Mouse (Mus musculus) thymus, adult 18-20 months (tissue): ENCODE results near the gene Dok5.
A peak's percentile ranks its signal among the peaks of the same experiment; 100 is the strongest.

ENCODE experiments used
- DNase-seq, 2 experiments: peaks; one replicate each; pipeline ENCODE4 v3.0.0; 2022; ENCODE audit warnings: mixed read lengths in 2 of 2

Dok5 gene

GRCm38 (mm10) chr2:170864043-170864442, 132.4 kb downstream of the Dok5 start:
- DNase-seq = no peak

DNA sequence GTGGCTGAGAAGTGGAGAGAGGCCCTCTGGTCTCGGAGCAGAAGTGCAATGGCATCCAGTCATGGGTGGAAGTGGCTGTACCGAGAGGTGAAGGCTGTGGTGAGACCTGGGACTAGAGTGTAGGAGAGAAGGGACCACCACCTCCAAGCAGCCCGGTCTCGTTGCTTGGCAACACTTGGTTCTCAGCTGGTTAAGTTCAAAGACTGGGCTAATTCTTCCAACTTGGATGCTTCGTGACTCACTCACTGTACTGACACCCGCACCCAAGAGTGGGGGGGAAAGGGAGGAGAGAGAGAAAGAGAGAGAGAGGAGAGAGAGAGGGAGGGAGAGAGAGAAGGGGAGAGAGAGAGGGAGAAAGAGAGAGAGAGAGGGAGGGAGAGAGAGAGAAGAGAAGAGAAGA, 133.2 kb downstream of the Dok5 start:
- DNase-seq = no peak

GRCm38 (mm10) chr2:170870566-170870965, 139.0 kb downstream of the Dok5 start:
- no peak for DNase-seq

GRCm38 (mm10) chr2:170871469-170871868, 139.9 kb downstream of the Dok5 start:
- no peak for DNase-seq

GRCm38 (mm10) chr2:170873382-170873781, 141.8 kb downstream of the Dok5 start:
- DNase-seq = peak in 1 of 2 experiments; percentile 5

DNA sequence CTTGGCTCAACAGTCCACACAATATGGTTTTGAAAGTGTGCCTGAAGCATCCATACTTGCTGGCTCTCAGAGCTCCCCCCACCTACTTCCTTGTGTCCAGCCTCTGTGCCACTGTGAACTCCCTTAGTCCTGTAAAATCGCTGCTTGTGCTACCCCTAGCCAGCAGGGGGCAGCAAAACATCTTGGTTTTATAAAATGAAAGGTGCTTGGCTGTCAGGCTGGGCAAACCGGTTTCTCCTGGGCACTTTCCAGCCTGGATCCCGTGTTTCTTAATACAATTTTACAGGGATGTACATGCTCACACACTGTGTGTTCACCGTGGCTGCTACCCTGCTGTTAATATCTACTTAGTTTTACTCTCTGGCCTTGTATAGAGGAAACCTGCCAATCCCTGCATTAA, 145.9 kb downstream of the Dok5 start:
- peak; percentile 5 to 7 for DNase-seq

GRCm38 (mm10) chr2:170877936-170878335, 146.3 kb downstream of the Dok5 start:
- DNase-seq = no peak

GRCm38 (mm10) chr2:170884209-170884801, 152.7 kb downstream of the Dok5 start:
- DNase-seq = no peak

- DNase-seq = no peak
Measured at GRCm38 (mm10) chr2:170887984-170888383, 156.4 kb downstream of the Dok5 start.

DNA sequence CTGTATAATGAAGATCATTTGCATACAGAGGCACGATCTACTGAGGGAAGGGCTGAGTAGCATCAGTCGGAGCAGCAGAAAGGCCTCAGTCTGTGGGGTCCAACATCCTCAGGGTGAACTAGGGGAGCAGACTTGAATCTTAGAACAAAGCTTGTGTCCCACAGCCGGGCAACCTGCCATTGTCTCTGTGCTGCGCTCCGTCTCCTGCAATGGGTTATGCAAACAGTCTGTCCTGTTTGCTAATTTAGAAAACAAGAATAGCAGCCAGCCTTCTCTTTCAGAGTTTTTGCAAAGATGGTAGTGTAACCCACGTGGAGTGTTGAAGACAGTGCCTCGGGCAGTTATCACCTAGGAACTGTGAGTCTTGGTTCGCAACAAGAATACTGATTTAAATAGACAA, 163.5 kb downstream of the Dok5 start:
- DNase-seq = no peak

GRCm38 (mm10) chr2:170902204-170903028, 170.8 kb downstream of the Dok5 start:
- DNase-seq = no peak

GRCm38 (mm10) chr2:170903029-170903306, 171.4 kb downstream of the Dok5 start:
- no peak for DNase-seq

DNA sequence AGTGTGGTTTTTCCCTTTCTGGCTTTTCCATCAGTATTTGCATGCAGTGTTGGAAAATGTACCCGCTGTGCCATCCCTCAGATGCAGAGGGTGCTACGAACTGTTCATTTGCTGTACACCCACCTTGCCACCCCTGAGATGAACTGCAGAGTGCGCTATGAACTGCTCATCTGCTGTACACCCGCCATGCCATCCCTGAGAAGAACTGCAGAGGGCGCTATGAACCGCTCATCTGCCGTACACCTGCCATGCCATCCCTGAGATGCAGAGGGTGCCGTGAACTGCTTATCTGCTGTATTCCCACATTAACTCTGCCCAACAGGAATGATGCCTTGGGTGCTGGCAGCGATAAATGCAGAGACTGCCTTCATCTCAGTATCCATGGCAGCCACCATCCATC, 171.8 kb downstream of the Dok5 start:
- no peak for DNase-seq

- DNase-seq = no peak
Measured at GRCm38 (mm10) chr2:170912589-170913223, 181.1 kb downstream of the Dok5 start.

GRCm38 (mm10) chr2:170913863-170914262, 182.3 kb downstream of the Dok5 start:
- no peak for DNase-seq

- no peak for DNase-seq
Measured at GRCm38 (mm10) chr2:170915646-170916045, 184.0 kb downstream of the Dok5 start.

DNA sequence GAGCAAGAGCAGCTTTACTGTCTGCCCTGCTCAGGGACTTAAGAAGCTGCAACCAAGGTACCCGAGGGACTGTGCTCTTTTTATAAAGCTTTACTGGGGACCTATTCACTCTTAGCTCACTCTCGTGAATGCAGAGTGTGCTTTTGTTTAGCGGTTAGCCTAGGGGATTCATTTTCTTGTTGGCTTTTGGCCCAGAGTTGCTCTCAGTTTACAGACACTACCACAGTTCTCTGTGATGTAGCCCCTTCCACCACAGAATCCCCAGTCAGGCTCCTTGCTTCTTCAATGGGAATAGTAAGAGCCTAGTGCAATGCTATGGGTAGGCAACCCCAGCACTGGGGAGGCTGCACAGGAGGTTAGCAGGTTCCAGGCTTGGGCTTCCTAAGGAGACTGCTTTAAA, 190.7 kb downstream of the Dok5 start:
- DNase-seq = no peak

GRCm38 (mm10) chr2:170924131-170924530, 192.5 kb downstream of the Dok5 start:
- DNase-seq = no peak

DNA sequence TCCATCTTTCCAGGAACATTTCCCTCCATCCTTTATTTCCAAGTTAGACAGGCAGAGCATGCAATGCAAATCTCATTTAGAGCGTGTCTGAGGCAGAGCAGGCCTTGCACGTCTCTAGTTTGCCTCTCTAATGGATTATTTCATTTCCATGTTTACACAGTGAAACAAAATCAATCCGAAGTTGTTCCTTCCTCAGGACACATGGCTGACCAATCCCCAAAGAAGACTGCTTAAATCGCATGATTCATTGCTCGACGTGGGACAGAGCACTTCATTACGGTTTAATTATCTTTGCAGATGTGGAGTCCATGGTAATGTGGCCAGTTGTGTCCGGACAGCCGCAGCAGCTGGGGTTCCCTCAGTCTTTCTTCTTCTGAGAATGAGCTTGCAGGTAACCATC, 194.6 kb downstream of the Dok5 start:
- DNase-seq = no peak
